Mouse (Mus musculus) embryonic facial prominence, embryonic 11.5 days (tissue): ENCODE results near the gene Parvg. TPM values are rescaled to one million over a fixed set of nuclear protein-coding genes. Genes with fewer than 3 reads are reported as not detected.

Experiments used
- ATAC-seq: fragments of 200-750 bp; cut with Nextera tagmentation; replicated peaks from 2 replicates; pipeline ENCODE4 v1.8.0; 2017; ENCODE audit warnings: low read depth; ENCODE audit not compliant: insufficient number of reproducible peaks, low FRiP score, low TSS enrichment
- DNase-seq: peaks from one replicate; pipeline ENCODE4 v3.0.0-alpha.2; 2015; ENCODE audit warnings: low spot score
- H3K27ac ChIP-seq: fragments of 300-500 bp; sonication (generic); replicated peaks from 2 replicates; pipeline ENCODE4 v1.5.1; 2014; ENCODE audit warnings: mild to moderate bottlenecking, low read depth, low read length, control low read depth
- H3K27me3 ChIP-seq: fragments of 300-500 bp; sonication (generic); 2 replicates; pipeline ENCODE4 v1.6.1; 2014; ENCODE audit warnings: mild to moderate bottlenecking, low read length, moderate library complexity, mixed read lengths; ENCODE audit not compliant: control insufficient read depth, insufficient read depth
- H3K36me3 ChIP-seq: fragments of 300-500 bp; sonication (generic); replicated peaks from 2 replicates; pipeline ENCODE4 v1.6.1; 2014; ENCODE audit warnings: low read depth, mild to moderate bottlenecking, low read length, moderate library complexity, mixed read lengths; ENCODE audit not compliant: control insufficient read depth, insufficient read depth
- H3K4me1 ChIP-seq: fragments of 300-500 bp; sonication (generic); 2 replicates; pipeline ENCODE4 v1.6.1; 2014; ENCODE audit warnings: low read length, mixed read lengths; ENCODE audit not compliant: control insufficient read depth, insufficient read depth
- H3K4me2 ChIP-seq: fragments of 300-500 bp; sonication (generic); 2 replicates; pipeline ENCODE4 v1.6.1; 2014; ENCODE audit warnings: low read depth, mild to moderate bottlenecking, control low read depth, low read length, moderate library complexity
- H3K4me3 ChIP-seq: fragments of 300-500 bp; sonication (generic); 2 replicates; pipeline ENCODE4 v1.5.1; 2014; ENCODE audit warnings: low read depth, low read length, control low read depth
- H3K9ac ChIP-seq: fragments of 300-500 bp; sonication (generic); replicated peaks from 2 replicates; pipeline ENCODE4 v1.6.1; 2014; ENCODE audit warnings: mild to moderate bottlenecking, control low read depth, low read length
- H3K9me3 ChIP-seq: fragments of 300-500 bp; sonication (generic); replicated peaks from 2 replicates; pipeline ENCODE4 v1.6.1; 2016; ENCODE audit warnings: mild to moderate bottlenecking, low read length, inconsistent platforms, mixed read lengths; ENCODE audit not compliant: control insufficient read depth
- WGBS: fragments of 180-500 bp; shearing (Covaris S2); extraction: QIAGEN DNeasy Blood & Tissue Kit; methylation state at CpG from one replicate; pipeline ENCODE4 v1.1.7; 2014; 5-methylcytosine and 5-hydroxymethylcytosine counted together
- polyA plus RNA-seq: library from polyadenylated mRNA; unstranded; fragments of >200 nt; fragmentation: Nextera tagmentation; extraction: Ambion mirVana; gene quantifications from 2 replicates; pipeline ENCODE4 v1.2.1, GENCODE M21; 2014

The Parvg gene
- polyA plus RNA-seq, 1 experiment from 2014 or later: 1.2 TPM

DNA sequence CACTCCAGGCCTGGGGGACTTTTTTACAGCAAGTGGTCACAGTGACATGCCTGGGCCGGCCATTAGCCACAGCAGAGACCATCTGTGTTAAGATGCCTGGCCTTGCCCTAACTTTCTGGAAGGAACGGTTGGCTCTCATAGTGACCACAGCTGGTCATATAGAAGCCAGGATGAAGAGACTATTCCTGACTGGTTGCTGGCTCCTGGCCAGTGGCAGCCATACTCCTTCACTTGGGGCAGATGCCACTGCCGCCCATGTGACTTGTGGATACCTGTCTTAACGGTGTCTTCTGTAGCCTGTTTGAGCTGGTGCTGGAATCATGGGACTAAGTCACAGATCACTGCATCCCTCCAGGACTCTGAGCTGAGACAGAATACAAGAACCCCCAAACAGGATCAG is 68.3 kb downstream of the Parvg start:
- H3K27ac ChIP-seq: no peak overlapping the region
- no peaks in the 10 kb centered on the region for H3K36me3 ChIP-seq
- H3K4me2 ChIP-seq: no peak overlapping the region
- 90% methylated on average over 4 of the region's 4 CpGs for WGBS
- H3K27me3 ChIP-seq: no peaks in the 10 kb centered on the region
- ATAC-seq (no peak), DNase-seq (no peak)
- no peaks in the 10 kb centered on the region; the same call in 1 of the 2 replicates for H3K9me3 ChIP-seq
- no peaks in the 10 kb centered on the region for H3K4me1 ChIP-seq
- no peak overlapping the region for H3K9ac ChIP-seq
- H3K4me3 ChIP-seq: no peak overlapping the region

Other genes starting within 250 kb of the Parvg start
- 5.7 and 7.4 TPM in 2 replicates for gene Sult4a1, start 218.3 kb upstream of the Parvg start, polyA plus RNA-seq
- gene Pnpla5, start 200.9 kb upstream of the Parvg start, polyA plus RNA-seq: not detected in 2 replicates
- 0.79 and 0.91 TPM in 2 replicates for gene Pnpla3, start 156.2 kb upstream of the Parvg start, polyA plus RNA-seq
- gene Samm50, start 131.8 kb upstream of the Parvg start, polyA plus RNA-seq: 84.3 and 85.7 TPM in 2 replicates
- gene Parvb, start 92.0 kb upstream of the Parvg start, polyA plus RNA-seq: 6.0 and 7.3 TPM in 2 replicates
- 2.6 and 2.9 TPM in 2 replicates for gene Shisal1, start 123.1 kb downstream of the Parvg start, polyA plus RNA-seq
- 12.7 and 16.1 TPM in 2 replicates for gene Rtl6, start 233.8 kb downstream of the Parvg start, polyA plus RNA-seq